Comparison of ENCODE assay signal across 1 mouse cellular context in genomic region chr6:21327081-21327737, GRCm38 (mm10).
TF ChIP-seq lines count a peak whose summit lies in the region.

No protein-coding gene starts in this region.

TF ChIP-seq in MEL, 35 proteins besides CTCF, POLR2A, EP300 and RAD21 (continued from another document):
- TF ChIP-seq NRF1 (IDR thresholded peaks at IDR 0.05; ENCODE audit: insufficient read depth, low read depth, low read length, poor library complexity, severe bottlenecking) (no peak), MAFK (IDR thresholded peaks at IDR 0.05; ENCODE audit: borderline replicate concordance, low read depth, low read length) (no peak), TAL1 (IDR thresholded peaks at IDR 0.05; ENCODE audit: low read length) (no peak)
TF ChIP-seq in MEL: peak in this region for 0.
